Mouse (Mus musculus): ENCODE measurements around the gene S100a13.

- no peak for TF ChIP-seq CTCF (conservative IDR thresholded peaks at IDR 0.05; ENCODE audit: insufficient read depth, insufficient read length, low read depth, low read length)
- TF ChIP-seq POLR2A (IDR thresholded peaks at IDR 0.05; ENCODE audit: low read depth, low read length) = no peak
These were observed 49.1 kb upstream of the S100a13 start for GRCm38 (mm10) chr3:90465081-90465685.

Measured in kidney, adult 2 months (tissue).